Mouse (Mus musculus): ENCODE measurements at regions not wholly inside any gene's neighbourhood (a gene's known extent, or its start where the extent isn't known, plus 50 kb on each side); places are given as distances from the start of the nearest gene placed in this dataset.
A peak's percentile ranks its signal among the peaks of the same experiment; 100 is the strongest.

GRCm38 (mm10) chr17:18511601-18512000 is 61.4 kb upstream of the Vmn2r96 start:
- DNase-seq (ENCODE audit: low read depth, low spot score) = peak; percentile 67

- DNase-seq (ENCODE audit: low read depth, low spot score) = peak; percentile 91
These were observed 54.4 kb upstream of the Vmn2r96 start for GRCm38 (mm10) chr17:18518551-18518950.

- peak; percentile 84 for DNase-seq (ENCODE audit: low read depth, low spot score)
These were observed 52.6 kb upstream of the Vmn2r96 start for GRCm38 (mm10) chr17:18520321-18520720.

Data from R1 (cell line).